Mouse (Mus musculus) CH12.LX (cell line): ENCODE results near the gene Hbs1l.

Experiments used
- CTCF ChIP-seq, 2 experiments: IDR thresholded peaks in 1 of 2; conservative IDR thresholded peaks in 1 of 2; 2 replicates each; pipeline ENCODE4 v1.5.1; 2011 to 2012; ENCODE audit warnings: low read depth in 2 of 2, low read length in 2 of 2, improper control_type of control experiment in 1 of 2, inconsistent platforms in 1 of 2, mild to moderate bottlenecking in 1 of 2, moderate library complexity in 1 of 2
- GABPA ChIP-seq: IDR thresholded peaks from 2 replicates; pipeline ENCODE4 v1.6.1; 2012; ENCODE audit warnings: low read depth, low read length, improper control_type of control experiment, inconsistent platforms; ENCODE audit not compliant: insufficient replicate concordance
- RAD21 ChIP-seq: IDR thresholded peaks from 2 replicates; pipeline ENCODE4 v1.6.1; 2011; ENCODE audit warnings: low read depth, mild to moderate bottlenecking, low read length, improper control_type of control experiment, moderate library complexity

DNA sequence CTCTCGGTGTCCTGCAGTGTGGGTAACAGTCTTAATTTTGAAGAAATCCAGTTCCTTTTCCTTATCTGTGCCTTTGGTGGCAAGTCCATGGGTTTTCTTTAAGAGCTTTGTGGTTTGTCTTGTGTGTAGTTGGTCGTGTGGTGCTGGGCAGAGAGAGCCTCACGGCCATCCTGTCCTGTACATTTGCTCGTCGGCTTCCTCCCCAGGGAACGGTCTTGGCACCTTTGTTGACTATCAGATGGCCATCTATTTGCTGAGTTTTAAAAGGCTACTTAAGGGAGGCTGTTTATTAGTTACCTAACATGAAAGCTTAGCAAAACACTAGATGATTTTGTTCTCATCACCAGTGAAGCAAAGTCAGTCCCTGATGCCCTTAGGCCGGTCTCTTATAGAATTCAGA lies 66.1 kb downstream of the Hbs1l start:
- TF ChIP-seq RAD21 (no peak), CTCF (conservative IDR thresholded peaks at IDR 0.05 in 1 of 2, IDR thresholded peaks at IDR 0.05 in 1 of 2; ENCODE audit: low read depth in 2 of 2, low read length in 2 of 2) (no peak), GABPA (no peak)
